Mouse (Mus musculus) 416B (cell line): ENCODE measurements around the gene Gm21976.
A peak's percentile ranks its signal among the peaks of the same experiment; 100 is the strongest.

Experiments used
- DNase-seq: peaks from one replicate; pipeline ENCODE4 v3.0.0; 2011; ENCODE audit warnings: low read depth

Gene Gm21976

DNA sequence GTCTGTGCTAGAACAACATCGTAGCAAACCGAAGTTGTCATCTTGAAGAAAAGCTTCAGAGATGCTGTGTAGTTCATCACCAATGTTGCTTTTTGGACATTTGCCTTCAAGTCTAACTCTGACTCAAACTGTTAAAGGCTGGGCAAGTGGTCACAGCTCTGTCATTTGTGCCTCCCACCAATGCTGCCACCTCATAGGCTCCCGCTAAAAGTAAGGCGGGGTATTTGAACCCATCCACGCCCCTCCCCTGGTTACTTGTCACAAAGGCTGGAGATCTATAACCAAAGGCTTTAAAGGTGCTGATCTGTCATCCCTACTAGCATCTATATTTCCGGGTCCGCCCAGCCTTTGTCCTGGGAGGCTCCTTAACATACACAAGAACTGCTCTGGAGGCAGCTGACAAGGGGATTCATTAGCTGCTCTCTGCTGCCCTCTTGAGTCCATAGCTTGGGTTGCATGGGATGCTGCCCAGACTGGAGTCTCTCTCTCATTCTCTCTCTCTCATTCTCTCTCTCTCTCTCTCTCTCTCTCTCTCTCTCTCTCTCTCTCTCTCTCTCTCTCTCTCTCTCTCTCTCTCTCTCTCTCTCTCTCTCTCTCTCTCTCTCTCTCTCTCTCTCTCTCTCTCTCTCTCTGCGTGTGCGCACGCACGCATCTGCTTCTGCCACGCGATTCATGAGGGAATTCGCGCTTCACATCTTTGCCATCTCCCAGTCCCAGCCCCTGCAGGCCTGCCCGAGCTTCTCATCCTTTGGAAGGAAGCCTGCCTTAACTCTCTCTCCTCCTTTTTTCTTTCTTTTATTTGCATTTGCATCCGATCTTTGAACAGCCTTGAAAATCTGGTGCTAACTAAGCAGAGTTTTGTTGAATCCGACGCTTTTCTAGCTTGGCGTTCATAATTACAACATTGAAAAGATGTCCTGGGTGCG lies 19.4 kb downstream of the Gm21976 start:
- DNase-seq = peak; percentile 86

DNA sequence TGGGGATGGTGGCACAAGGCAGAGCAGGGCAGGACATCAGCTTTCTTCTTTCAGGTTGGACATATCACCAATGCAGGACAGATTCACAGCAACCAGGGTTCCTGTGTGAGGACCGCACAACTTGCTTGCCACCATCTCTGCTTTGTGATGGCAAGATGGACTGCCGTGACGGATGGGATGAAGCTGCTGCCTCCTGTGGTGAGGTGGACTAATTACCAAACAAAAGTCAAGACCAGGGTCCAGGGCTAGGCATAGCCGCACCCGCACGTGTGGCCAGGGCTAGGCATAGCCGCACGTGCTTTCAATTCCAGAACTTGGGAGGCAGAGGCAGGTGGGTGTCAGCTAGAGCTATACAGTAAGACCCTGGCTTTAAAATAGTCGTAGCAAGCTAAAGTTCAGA lies 25.6 kb downstream of the Gm21976 start:
- DNase-seq = no peak

DNA sequence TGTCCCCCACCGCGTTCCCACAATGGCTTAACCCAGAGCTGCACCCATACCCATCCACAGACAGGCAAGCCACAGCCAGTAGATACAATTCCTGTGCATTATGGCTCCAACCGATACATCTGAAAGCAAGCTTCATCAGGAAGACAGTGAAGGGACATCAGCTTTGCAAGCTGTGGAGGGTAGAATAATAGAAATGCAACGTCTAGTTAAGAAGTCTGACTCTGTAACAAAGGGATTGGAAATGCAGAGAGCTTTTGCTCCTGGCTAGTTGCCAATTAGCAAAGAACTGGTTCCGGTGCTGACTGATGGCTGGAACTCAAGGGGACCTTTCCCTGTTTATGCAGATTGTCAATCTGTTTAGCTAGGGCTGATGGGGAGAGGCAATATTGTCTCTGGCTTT lies 26.7 kb downstream of the Gm21976 start:
- DNase-seq = no peak

DNA sequence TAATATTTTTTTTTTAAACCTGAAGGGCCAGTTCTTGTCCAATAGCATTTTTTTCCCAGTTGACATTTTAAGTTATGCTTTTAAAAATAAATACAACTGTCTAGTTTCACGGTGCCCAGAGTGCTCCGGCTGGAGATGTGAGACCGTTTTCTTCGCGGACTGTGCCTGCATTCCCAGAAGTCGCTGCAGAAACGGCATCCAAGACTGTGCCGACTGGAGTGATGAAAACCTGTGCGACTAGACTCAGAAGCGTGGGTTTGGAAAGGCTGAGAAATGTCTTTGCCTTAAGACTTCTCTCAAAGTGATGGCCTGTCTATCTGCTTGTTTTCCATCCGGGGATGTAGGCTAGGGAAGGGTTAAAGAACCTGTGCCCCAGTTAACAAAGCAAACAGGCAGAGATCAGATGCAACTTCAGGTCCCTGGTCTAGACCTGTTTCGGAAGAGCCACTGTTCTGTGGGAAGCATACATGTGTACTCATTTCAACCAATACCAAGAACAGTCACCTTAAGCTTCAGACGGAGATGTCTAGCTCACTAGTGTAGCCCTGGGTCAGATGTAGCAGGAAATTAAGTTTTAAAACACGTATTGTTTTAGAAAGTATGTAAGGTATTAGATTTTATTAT lies 27.3 kb downstream of the Gm21976 start:
- no peak for DNase-seq

DNA sequence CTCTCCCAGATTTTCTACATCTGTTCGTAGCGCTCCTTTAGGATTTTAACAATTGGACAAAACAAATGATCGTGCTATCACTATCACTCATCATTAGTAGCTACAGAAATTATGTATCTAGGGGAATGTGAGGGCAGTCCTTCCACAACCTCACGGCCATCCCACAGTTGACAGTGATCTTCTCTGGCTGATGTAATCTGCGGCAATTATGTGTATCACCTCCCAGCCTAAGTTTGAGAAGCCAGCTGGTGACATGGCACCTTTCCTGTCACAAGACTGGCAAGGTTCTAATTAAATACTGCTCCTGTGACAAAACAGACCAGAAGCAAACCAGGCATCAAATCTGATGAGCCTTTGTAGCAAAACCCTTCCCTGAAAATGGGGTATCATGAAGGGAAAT lies 28.3 kb downstream of the Gm21976 start:
- DNase-seq = peak; percentile 51

DNA sequence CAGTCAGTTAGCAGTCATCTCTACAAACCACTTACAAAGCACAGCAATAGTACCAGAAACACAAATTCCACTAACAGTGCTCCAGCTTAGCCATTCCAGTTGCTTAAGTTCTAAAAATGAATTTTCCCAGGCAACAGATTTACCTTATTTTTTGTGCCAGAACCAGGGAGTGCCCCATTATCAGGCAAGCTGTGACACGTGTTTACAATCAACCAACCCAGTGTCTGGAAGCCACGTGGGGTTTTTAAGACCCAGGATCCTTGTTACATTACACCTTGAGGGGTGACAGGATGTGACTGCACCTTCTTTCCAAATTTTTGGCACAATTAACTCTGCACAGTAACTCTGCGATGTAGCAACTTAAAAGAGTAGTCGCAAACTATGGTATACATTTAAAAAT lies 29.0 kb downstream of the Gm21976 start:
- DNase-seq = no peak

DNA sequence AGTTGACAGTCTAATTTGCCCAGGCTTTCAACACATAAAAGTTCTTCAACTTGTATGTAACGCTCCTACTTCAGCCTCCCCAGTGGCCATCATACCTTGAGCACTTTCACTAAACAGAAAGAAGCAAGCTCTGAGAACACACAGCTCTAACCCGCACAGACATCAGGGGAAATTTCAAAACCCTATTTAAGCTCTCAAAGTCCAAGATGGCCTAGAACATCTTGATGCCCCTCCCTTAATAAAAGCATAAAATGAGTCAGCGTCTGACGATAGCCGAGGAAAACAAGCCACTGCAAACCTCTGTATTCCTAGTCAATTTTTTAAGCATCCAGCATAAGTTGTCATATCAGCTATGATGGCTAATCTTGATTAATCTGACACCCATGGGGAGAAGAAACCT lies 31.9 kb downstream of the Gm21976 start:
- DNase-seq = no peak

DNA sequence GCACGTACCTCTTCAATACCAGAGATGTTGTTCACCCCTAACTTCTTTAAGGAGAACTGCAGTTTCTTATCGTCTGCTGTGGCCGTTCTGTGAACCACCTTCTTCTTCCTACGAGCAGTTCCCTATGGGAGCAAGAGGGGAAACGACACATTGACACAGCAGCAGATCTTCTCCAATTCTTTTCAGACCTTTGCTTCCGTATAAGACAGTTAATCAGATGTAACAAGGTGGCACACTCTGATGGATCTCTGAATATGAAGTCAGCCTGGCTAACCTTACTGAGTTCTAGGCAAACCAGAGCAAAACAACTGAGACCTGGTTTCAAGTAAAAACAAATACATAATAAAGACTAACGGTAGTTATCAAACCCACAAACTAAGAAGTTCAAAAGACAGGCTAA lies 33.9 kb downstream of the Gm21976 start:
- no peak for DNase-seq

DNA sequence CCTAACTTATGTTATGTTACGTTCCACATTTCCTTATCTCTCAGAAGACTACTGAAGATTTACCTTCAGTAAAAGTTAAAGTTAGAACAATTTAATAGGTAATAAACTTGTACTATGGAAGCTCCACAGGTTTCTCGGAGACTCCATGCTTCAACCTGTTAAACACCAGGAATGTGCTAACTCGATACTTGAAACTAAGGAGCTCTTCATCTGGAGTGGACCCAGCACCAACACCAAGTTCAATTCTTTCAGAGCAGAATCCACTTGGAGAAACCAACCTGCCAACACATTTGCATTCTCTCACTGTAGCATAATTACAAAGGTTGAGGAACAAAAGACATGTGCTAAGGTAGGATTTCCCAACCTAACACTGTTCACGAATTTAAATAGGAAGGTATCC lies 35.4 kb downstream of the Gm21976 start:
- DNase-seq = no peak

DNA sequence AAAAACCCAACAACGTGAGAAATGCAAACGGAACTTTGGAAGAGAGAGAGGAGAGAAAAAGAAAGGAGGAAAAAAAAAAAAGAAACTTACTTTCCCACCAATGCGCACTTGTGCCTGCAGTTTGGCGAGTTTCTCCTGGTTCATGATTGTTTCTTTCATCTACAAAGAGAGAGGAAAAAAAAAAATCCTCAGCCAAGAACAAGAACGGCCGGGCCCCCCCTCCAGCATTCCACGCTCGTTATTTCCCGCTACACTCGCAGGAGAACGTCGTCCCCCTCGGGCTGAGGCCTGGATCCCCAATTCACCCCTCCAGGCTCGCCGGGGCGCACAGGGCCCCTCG lies 36.4 kb downstream of the Gm21976 start:
- DNase-seq = no peak

DNA sequence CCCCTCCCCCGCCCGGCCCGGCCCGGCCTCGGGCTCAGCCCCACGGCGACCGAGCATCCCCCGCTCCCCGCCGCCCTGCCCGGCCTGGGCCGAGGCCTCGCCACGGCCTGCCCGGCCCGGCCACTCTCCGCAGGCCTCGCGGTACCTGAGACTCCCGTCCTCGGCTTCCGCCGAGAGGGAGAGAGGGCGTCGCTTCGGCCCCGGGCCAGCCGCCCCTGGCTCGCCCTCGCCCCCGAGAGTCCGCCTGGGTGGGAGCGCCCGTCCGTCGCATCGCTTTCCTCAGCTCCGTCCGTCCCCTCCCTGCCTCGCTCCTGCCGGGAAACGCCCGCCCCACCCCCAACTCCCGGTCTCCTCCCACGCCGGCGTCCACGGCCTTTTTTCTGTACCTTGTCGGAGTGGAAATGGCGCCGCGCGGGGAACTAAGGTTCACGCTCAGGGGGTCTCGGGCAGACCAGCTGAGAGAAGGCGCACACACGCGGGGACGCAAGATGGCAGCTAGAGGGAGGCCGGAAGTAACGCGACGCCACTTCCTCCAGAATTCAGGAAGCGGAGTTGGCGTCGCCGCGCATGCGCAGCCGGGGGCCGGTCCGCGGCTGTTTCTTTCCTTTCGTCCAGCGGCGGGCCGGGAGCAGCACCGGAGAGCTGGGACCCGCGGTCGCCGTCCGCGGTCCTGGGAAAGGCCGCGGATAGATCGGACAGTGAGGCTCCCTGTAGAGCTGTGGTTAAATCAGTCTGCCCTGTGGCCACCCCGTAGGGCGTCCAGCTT lies 37.0 kb downstream of the Gm21976 start, which contains the start of gene Btf3:
Gene Btf3, minus strand, starts transcription at position 527 of the 766 bp plus-strand sequence.
- peak; percentile 95 for DNase-seq

DNA sequence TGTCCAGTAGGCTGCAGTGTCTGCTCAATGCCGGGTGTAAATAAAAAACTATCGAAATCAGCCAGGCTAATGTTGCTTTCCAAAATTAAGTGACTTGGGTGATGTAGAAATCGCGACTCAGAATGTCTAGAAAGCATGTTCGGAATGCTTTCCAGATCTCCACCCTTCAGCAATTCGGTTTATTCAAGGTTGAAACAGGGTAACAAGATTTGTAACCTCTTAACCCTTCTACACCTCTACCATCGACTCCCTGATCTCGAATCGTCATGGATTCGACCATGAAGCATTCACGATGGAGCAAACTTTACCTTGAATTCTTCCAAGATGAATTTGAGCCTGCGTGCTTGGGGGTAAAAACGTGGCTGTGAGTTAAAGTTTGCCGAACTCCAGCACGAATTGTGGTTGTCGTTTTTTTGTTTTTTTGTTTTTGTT lies 37.6 kb downstream of the Gm21976 start:
- no peak for DNase-seq

DNA sequence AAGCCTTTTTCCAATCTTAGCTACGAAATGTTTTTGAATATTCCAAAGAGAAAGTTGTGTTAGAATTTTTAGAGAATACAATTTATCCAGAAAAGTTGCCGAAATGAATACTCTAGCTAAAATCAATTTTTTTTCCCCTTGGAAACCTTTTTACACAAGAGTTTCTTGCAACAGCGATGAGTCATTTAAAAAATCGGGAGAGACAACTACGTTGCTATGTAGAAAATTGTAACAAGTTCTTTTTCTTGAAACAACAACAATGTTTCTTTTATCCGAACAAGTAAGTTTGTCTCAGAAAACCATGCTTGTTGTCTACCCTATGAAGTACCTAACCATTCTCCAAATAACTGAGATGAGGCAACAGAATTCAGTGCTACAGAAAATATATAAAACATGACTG lies 38.2 kb downstream of the Gm21976 start:
- DNase-seq = no peak

DNA sequence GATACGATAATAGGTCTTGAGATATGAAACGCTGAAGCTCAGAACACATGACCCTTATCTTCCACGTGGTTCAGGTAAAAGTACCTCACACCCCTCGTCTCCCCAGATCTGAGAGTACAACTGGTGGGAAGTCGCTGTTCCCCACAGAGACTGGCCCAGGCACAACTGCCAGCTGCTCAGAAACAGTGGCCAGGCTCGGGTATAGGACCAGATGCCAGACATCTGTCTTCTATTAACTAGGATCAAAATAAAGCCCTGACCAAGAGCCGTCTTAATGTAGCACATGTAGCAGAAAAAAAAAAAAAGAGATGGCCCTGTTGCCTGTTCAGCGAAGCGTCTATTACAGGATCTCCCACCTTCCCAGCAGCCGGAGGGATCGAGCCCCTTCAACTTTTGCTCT lies 45.3 kb downstream of the Gm21976 start:
- no peak for DNase-seq

DNA sequence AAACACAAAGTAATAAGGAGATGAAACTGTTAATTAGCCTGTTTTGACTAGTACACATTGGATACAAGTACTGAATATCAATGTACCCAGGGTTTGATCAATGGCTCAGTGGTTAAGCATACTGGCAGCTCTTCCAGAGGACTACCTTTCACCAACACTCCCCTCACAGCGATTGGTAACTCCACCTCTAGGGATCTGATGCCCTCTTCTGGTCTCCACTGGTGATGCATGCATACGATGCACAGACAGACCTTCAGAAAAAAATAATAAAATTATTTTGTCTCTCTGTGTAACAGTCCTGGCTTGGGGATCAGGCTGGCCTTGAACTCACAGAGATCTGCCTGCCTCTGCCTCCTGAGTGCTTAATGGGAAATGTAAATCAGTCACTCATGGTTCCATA lies 52.4 kb downstream of the Gm21976 start:
- peak; percentile 60 for DNase-seq

DNA sequence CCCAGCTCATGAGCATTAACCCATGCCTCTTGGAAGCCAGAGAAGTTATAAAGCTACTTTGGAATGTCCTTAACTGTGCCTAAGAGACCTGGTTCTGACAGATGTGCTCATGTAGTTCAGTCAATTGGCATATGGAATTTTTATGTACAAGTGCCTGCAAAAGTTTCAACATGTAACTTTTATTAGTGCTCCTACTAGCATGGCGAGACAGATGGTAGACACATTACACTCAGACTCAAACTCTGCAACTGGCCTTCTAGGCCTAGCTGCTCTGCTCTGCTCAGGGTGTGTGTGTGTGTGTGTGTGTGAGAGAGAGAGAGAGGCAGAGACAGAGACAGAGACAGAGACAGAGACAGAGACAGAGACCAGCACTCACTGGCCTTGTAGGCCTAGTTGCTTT lies 56.5 kb downstream of the Gm21976 start:
- DNase-seq = no peak

DNA sequence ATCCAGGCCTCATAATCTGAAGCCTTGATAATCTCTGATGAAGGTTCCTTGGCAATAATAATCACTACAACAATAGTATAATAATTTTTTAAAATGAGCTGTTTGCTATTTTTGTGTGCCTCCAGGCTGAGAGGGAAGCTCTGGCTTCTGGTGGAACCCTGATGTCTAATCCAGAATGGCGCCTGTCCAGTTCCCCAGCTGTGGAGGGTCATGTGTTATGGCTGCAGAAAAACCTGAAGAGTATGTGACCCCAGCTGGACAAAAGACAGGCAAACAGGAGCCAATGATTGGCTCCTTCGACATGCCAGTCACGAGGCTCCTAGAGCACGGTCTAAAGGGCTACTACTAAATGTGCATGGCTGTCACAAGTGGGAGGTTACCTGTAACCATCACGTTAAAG lies 60.8 kb downstream of the Gm21976 start:
- DNase-seq = no peak

DNA sequence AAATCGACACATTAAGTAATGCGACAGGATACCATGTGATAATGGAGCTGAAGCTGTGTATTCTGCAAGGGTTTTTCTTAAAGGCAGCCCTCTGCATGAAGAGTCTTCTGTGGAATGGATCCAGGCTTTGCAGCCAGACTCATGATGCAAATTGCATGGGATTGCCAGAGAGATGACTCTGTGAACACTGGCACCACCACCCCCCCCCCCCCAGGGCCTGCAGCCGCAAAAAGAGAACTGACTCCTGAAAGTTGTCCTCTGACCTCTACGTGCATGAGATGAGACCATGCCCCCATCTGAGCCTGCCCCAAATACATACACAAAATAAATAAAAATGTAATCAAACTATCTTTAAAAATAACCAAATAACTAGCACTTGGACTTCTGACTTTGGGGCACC lies 69.8 kb downstream of the Gm21976 start:
- DNase-seq = no peak

DNA sequence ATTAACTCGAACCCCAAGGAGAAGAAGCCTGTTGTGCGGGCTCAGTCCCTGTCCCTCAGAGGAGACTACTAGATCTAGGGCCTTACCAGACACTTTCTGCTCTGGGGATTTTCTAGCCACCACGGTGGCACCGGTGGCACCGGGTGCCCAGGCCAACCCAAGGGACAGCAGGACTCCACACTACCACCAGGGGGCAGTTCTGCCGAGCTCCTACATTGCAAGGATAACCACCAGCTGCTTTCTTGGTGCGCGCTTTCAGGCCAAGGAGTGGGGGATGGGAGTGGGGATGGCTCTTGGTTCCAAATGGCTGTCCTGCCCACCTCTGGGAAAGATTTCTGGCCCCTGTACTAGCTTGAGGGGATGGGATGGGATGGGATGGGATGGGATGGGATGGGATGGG lies 71.8 kb downstream of the Gm21976 start:
- DNase-seq = peak; percentile 22

DNA sequence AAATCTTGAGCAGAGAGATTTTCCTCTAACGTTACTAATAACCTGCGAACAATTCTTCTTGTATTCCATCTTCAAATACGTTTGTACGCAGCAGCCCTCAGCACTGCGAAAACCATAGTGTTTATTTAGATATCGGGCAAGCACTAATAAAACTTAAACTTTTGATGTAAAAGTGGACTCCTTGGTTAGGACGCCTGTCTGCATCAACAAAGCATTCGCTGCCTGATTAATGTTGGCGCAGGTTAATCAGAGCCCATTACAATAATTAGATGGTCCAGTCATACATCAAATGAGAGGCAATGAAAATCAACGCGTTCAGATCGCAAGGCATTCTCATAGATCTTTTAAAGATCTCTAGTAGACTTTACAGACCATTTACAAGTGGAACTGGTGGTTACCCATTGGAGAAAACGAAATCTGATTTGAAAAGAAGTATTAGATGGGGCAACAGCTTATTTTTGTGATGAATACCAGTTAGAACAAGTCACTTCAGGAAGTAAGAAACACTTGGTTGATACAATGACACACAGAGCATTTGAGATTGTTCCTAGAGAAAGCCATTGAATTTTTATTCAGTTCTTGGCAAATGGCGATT lies 72.8 kb downstream of the Gm21976 start:
- DNase-seq = no peak

DNA sequence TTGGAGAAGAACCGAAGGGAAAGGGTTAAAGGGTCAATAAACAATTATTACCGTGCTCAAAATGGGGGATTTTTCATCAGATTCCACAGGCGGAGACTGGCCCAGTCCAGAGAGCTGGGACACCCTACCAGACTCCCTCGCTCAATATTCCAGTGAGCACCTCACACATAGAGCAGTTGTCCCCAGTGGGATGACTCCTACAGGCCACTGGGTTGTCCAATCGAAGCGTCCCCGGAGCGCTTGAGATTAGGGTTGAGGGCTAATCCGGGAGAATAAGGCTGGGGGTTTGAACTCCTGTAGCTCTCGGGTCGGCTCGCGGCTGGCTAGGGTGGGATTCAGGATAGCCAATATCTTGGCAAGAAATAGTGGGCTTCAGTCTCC lies 74.0 kb downstream of the Gm21976 start:
- no peak for DNase-seq

DNA sequence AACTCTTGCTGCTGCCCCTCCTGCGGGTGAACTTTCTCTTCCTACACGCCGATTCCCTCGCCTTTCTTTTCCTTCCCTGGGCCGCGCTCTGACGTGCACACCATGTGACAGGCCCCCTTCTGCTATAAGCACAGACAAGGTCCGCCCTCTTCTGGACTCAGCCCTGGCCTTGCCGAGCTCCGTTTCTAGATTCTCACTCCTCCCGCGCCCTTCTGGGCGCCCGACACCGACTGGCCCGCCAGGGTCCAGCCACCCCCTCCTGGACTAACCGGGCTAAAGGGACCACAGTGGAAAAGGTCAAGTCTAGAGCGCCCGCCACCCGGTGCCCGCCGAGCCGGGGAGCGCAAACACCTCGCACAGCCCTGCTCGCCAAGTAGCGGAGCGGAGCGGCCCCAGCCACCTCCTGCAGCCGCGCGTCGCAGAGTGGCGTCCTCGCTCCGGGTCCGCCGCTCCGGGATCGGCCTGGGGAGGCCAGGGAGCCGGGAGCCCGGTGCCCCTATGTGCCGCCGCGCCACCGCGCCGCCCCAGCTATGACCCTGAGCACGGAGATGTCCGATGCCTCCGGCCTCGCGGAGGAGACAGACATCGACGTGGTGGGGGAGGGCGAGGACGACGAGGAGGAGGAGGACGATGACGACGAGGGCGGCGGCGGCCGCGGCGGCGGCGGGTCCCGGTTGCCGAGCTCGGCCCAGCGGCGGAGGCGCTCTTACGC lies 74.6 kb downstream of the Gm21976 start, which contains the start of gene Foxd1:
Gene Foxd1, plus strand, starts transcription at position 153 of the 712 bp plus-strand sequence.
- DNase-seq = no peak
